Mouse (Mus musculus) embryonic facial prominence, embryonic 11.5 days (tissue): ENCODE measurements around the gene Lats2. TPM values are rescaled to one million over a fixed set of nuclear protein-coding genes. Genes with fewer than 3 reads are reported as not detected.
A peak's percentile ranks its signal among the peaks of the same experiment; 100 is the strongest.

Source experiments
- ATAC-seq: fragments of 200-750 bp; cut with Nextera tagmentation; replicated peaks from 2 replicates; pipeline ENCODE4 v1.8.0; 2017; ENCODE audit warnings: low read depth; ENCODE audit not compliant: insufficient number of reproducible peaks, low FRiP score, low TSS enrichment
- DNase-seq: peaks from one replicate; pipeline ENCODE4 v3.0.0-alpha.2; 2015; ENCODE audit warnings: low spot score
- H3K27ac ChIP-seq: fragments of 300-500 bp; sonication (generic); replicated peaks from 2 replicates; pipeline ENCODE4 v1.5.1; 2014; ENCODE audit warnings: mild to moderate bottlenecking, low read depth, low read length, control low read depth
- H3K27me3 ChIP-seq: fragments of 300-500 bp; sonication (generic); 2 replicates; pipeline ENCODE4 v1.6.1; 2014; ENCODE audit warnings: mild to moderate bottlenecking, low read length, moderate library complexity, mixed read lengths; ENCODE audit not compliant: control insufficient read depth, insufficient read depth
- H3K36me3 ChIP-seq: fragments of 300-500 bp; sonication (generic); replicated peaks from 2 replicates; pipeline ENCODE4 v1.6.1; 2014; ENCODE audit warnings: low read depth, mild to moderate bottlenecking, low read length, moderate library complexity, mixed read lengths; ENCODE audit not compliant: control insufficient read depth, insufficient read depth
- H3K4me1 ChIP-seq: fragments of 300-500 bp; sonication (generic); 2 replicates; pipeline ENCODE4 v1.6.1; 2014; ENCODE audit warnings: low read length, mixed read lengths; ENCODE audit not compliant: control insufficient read depth, insufficient read depth
- H3K4me2 ChIP-seq: fragments of 300-500 bp; sonication (generic); 2 replicates; pipeline ENCODE4 v1.6.1; 2014; ENCODE audit warnings: low read depth, mild to moderate bottlenecking, control low read depth, low read length, moderate library complexity
- H3K4me3 ChIP-seq: fragments of 300-500 bp; sonication (generic); 2 replicates; pipeline ENCODE4 v1.5.1; 2014; ENCODE audit warnings: low read depth, low read length, control low read depth
- H3K9ac ChIP-seq: fragments of 300-500 bp; sonication (generic); replicated peaks from 2 replicates; pipeline ENCODE4 v1.6.1; 2014; ENCODE audit warnings: mild to moderate bottlenecking, control low read depth, low read length
- H3K9me3 ChIP-seq: fragments of 300-500 bp; sonication (generic); replicated peaks from 2 replicates; pipeline ENCODE4 v1.6.1; 2016; ENCODE audit warnings: mild to moderate bottlenecking, low read length, inconsistent platforms, mixed read lengths; ENCODE audit not compliant: control insufficient read depth
- WGBS: fragments of 180-500 bp; shearing (Covaris S2); extraction: QIAGEN DNeasy Blood & Tissue Kit; methylation state at CpG from one replicate; pipeline ENCODE4 v1.1.7; 2014; 5-methylcytosine and 5-hydroxymethylcytosine counted together
- polyA plus RNA-seq: library from polyadenylated mRNA; unstranded; fragments of >200 nt; fragmentation: Nextera tagmentation; extraction: Ambion mirVana; gene quantifications from 2 replicates; pipeline ENCODE4 v1.2.1, GENCODE M21; 2014

Lats2 gene
- polyA plus RNA-seq, 1 experiment from 2014 or later = 14.0 TPM

- H3K9ac ChIP-seq = peak within 1 kb of the TSS; percentile 95
- peak within 1 kb of the TSS; percentile 87 for H3K4me2 ChIP-seq
- no peaks in the 10 kb centered on the region for H3K36me3 ChIP-seq
- H3K9me3 ChIP-seq = no peaks in the 10 kb centered on the region
- H3K4me3 ChIP-seq = peak within 1 kb of the TSS; percentile 95
- H3K27me3 ChIP-seq = no peaks in the 10 kb centered on the region
- WGBS = under 1% methylated on average over 60 of the region's 68 CpGs
- H3K27ac ChIP-seq = peak within 1 kb of the TSS; percentile 88
- H3K4me1 ChIP-seq = no peaks in the 10 kb centered on the region
- ATAC-seq (peak; percentile 86), DNase-seq (peak; percentile 92)
Measured at GRCm38 (mm10) chr14:57746001-57746771, 12.0 kb downstream of the Lats2 start, which contains the start of gene Gm49361. Gm49361 (minus strand) TSS chr14:57746103.

- Histone ChIP-seq H3K4me1 (no peaks in the 10 kb centered on the region), H3K9me3 (no peaks in the 10 kb centered on the region), H3K27me3 (no peaks in the 10 kb centered on the region), H3K27ac (peak overlapping the region; percentile 88), H3K9ac (peak overlapping the region; percentile 95), H3K4me2 (peak overlapping the region; percentile 87), H3K4me3 (peak overlapping the region; percentile 95), H3K36me3 (no peaks in the 10 kb centered on the region)
- 0% methylated on average over 77 of the region's 103 CpGs for WGBS
- DNase-seq (peak; percentile 39), ATAC-seq (peak; percentile 67)
Measured at GRCm38 (mm10) chr14:57745291-57745969, 12.8 kb downstream of the Lats2 start.

GRCm38 (mm10) chr14:57744547-57744946 is 13.6 kb downstream of the Lats2 start:
- H3K9me3 ChIP-seq = no peaks in the 10 kb centered on the region
- H3K4me3 ChIP-seq = peak overlapping the region; percentile 95
- H3K4me1 ChIP-seq = no peaks in the 10 kb centered on the region
- no peaks in the 10 kb centered on the region for H3K27me3 ChIP-seq
- peak overlapping the region; percentile 87 for H3K4me2 ChIP-seq
- no peak overlapping the region for H3K27ac ChIP-seq
- H3K9ac ChIP-seq = 0 out of 2 replicates have a peak overlapping the region, but pooled peaks have one; percentile 6
- ATAC-seq (no peak), DNase-seq (peak; percentile 56)
- WGBS = 2% methylated on average over 8 of the region's 8 CpGs
- H3K36me3 ChIP-seq = no peaks in the 10 kb centered on the region

- DNase-seq = no peak
- Histone ChIP-seq H3K27ac (no peak overlapping the region), H3K9me3 (no peaks in the 10 kb centered on the region), H3K4me3 (no peak overlapping the region), H3K4me2 (no peak overlapping the region), H3K9ac (no peak overlapping the region), H3K4me1 (no peaks in the 10 kb centered on the region), H3K36me3 (no peaks in the 10 kb centered on the region), H3K27me3 (no peaks in the 10 kb centered on the region)
- ATAC-seq = no peak
- WGBS = 69% methylated on average over 8 of the region's 8 CpGs
Measured at GRCm38 (mm10) chr14:57740651-57741050, 17.5 kb downstream of the Lats2 start.

- Histone ChIP-seq H3K27me3 (no peaks in the 10 kb centered on the region), H3K4me2 (no peak overlapping the region), H3K9me3 (no peaks in the 10 kb centered on the region), H3K36me3 (no peaks in the 10 kb centered on the region), H3K4me3 (no peak overlapping the region), H3K27ac (no peak overlapping the region), H3K9ac (no peak overlapping the region), H3K4me1 (no peaks in the 10 kb centered on the region)
- ATAC-seq (no peak), DNase-seq (no peak)
Measured at GRCm38 (mm10) chr14:57737089-57737488, 21.1 kb downstream of the Lats2 start.

GRCm38 (mm10) chr14:57736141-57736540 is 22.0 kb downstream of the Lats2 start:
- Histone ChIP-seq H3K4me1 (no peaks in the 10 kb centered on the region), H3K36me3 (no peaks in the 10 kb centered on the region), H3K4me2 (no peak overlapping the region), H3K27me3 (no peaks in the 10 kb centered on the region), H3K4me3 (no peak overlapping the region), H3K27ac (no peak overlapping the region), H3K9ac (no peak overlapping the region), H3K9me3 (no peaks in the 10 kb centered on the region)
- DNase-seq = no peak
- WGBS = 77% methylated on average over 4 of the region's 4 CpGs
- ATAC-seq = no peak

- WGBS = 42% methylated on average over 6 of the region's 6 CpGs
- Histone ChIP-seq H3K27ac (0 out of 2 replicates have a peak overlapping the region, but pooled peaks have one; percentile 10), H3K4me1 (no peaks in the 10 kb centered on the region), H3K4me2 (no peak overlapping the region), H3K4me3 (no peak overlapping the region), H3K27me3 (no peaks in the 10 kb centered on the region), H3K9me3 (no peaks in the 10 kb centered on the region), H3K9ac (no peak overlapping the region), H3K36me3 (no peaks in the 10 kb centered on the region)
- no peak for DNase-seq
- ATAC-seq = no peak
Measured at GRCm38 (mm10) chr14:57732668-57733293, 25.4 kb downstream of the Lats2 start.
